Mouse (Mus musculus): ENCODE measurements around the gene Cip2a.

DNA sequence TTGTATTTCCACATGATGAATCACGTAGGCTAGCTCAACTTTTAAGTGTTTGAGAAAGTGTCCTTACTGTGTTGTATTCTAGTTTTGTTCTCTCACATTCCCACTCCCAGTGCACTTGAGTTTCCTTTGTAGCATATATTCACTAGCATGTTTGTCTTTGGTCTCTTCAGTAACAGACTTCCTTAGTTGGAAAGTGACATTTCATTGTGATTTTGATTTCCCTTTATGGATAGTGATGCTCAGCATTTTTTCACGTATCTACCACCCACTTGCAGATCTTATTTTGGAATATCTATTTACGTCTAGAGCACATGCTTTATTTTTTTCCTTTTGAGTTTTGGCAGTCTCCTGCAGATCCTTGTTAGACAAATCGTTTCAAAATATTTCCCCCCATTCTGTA, 43.8 kb downstream of the Cip2a start:
- TF ChIP-seq POLR2A (IDR thresholded peaks at IDR 0.05; ENCODE audit: extremely low read depth, insufficient read depth, low read length) (no peak), CTCF (IDR thresholded peaks at IDR 0.05; ENCODE audit: extremely low read depth, insufficient read depth, low read length) (no peak)

Measured in cortical plate, adult 2 months (tissue).